Mouse (Mus musculus) testis, adult 2 months (tissue): ENCODE data around the gene Guca2b. TPM values are rescaled to one million over a fixed set of nuclear protein-coding genes. Genes with fewer than 3 reads are reported as not detected.

Experiments used
- H3K27ac ChIP-seq: fragments of 200-500 bp; 2 replicates; pipeline ENCODE4 v1.5.1; 2012; ENCODE audit warnings: low read depth, low read length; ENCODE audit not compliant: control insufficient read depth, insufficient read depth
- H3K27me3 ChIP-seq: fragments of 200-500 bp; 2 replicates; pipeline ENCODE4 v1.6.1; 2012; ENCODE audit warnings: mild to moderate bottlenecking, low read length, moderate library complexity; ENCODE audit not compliant: control insufficient read depth, insufficient read depth
- H3K36me3 ChIP-seq: fragments of 200-500 bp; 2 replicates; pipeline ENCODE4 v1.6.1; 2012; ENCODE audit warnings: mild to moderate bottlenecking, low read length; ENCODE audit not compliant: control insufficient read depth, insufficient read depth
- H3K4me1 ChIP-seq: fragments of 200-500 bp; 2 replicates; pipeline ENCODE4 v1.6.1; 2012; ENCODE audit warnings: low read length; ENCODE audit not compliant: control insufficient read depth, insufficient read depth
- H3K4me3 ChIP-seq: fragments of 200-500 bp; 2 replicates; pipeline ENCODE4 v1.5.1; 2012; ENCODE audit warnings: low read depth, mild to moderate bottlenecking, low read length, moderate library complexity, mixed read lengths; ENCODE audit not compliant: control insufficient read depth
- CTCF ChIP-seq: fragments of 200-500 bp; IDR thresholded peaks from 2 replicates; pipeline ENCODE4 v1.5.1; 2012; ENCODE audit warnings: low read depth, mild to moderate bottlenecking, inconsistent platforms, low read length, moderate library complexity; ENCODE audit not compliant: control insufficient read depth, insufficient read depth, insufficient replicate concordance
- POLR2A ChIP-seq: fragments of 200-500 bp; IDR thresholded peaks from 2 replicates; pipeline ENCODE4 v1.6.1; 2012; ENCODE audit warnings: low read depth, mild to moderate bottlenecking, inconsistent platforms, low read length, moderate library complexity; ENCODE audit not compliant: control insufficient read depth
- polyA plus RNA-seq: library from polyadenylated mRNA; depleted of rRNA; stranded (reverse); fragments of >200 nt; gene quantifications from 2 replicates; pipeline ENCODE4 v1.2.3, GENCODE M21; 2012; rRNA removed

Guca2b gene
- 0.48 and 3.0 TPM in 2 replicates for polyA plus RNA-seq

- Histone ChIP-seq H3K36me3 (no peaks in the 10 kb centered on the region), H3K4me3 (no peak within 1 kb of the TSS), H3K4me1 (no peaks in the 10 kb centered on the region), H3K27me3 (no peaks in the 10 kb centered on the region), H3K27ac (no peak within 1 kb of the TSS)
- no peak for TF ChIP-seq CTCF
- no peak for TF ChIP-seq POLR2A
Observed at GRCm38 (mm10) chr4:119658731-119659130, at the start of gene Guca2b. TSS of gene Guca2b (minus strand) at chr4:119658954.

- H3K4me1 ChIP-seq: no peaks in the 10 kb centered on the region
- H3K27ac ChIP-seq: no peak overlapping the region
- H3K27me3 ChIP-seq: no peaks in the 10 kb centered on the region
- TF ChIP-seq CTCF (no peak), POLR2A (no peak)
- no peaks in the 10 kb centered on the region for H3K36me3 ChIP-seq
- H3K4me3 ChIP-seq: no peak overlapping the region
Observed at GRCm38 (mm10) chr4:119707751-119708150, 49.0 kb upstream of the Guca2b start.

- Histone ChIP-seq H3K27me3 (no peaks in the 10 kb centered on the region), H3K4me1 (no peaks in the 10 kb centered on the region), H3K27ac (no peak overlapping the region), H3K36me3 (no peaks in the 10 kb centered on the region), H3K4me3 (no peak overlapping the region)
- TF ChIP-seq POLR2A: no peak
- no peak for TF ChIP-seq CTCF
Observed at GRCm38 (mm10) chr4:119707326-119707725, 48.6 kb upstream of the Guca2b start.

- H3K27ac ChIP-seq: no peak overlapping the region
- TF ChIP-seq POLR2A: no peak
- no peak for TF ChIP-seq CTCF
- no peaks in the 10 kb centered on the region for H3K27me3 ChIP-seq
- H3K36me3 ChIP-seq: no peaks in the 10 kb centered on the region
- H3K4me1 ChIP-seq: no peaks in the 10 kb centered on the region
- H3K4me3 ChIP-seq: no peak overlapping the region
Observed at GRCm38 (mm10) chr4:119703965-119704364, 45.2 kb upstream of the Guca2b start.

GRCm38 (mm10) chr4:119701269-119701954 is 42.7 kb upstream of the Guca2b start:
- TF ChIP-seq POLR2A (no peak), CTCF (no peak)
- H3K27ac ChIP-seq: no peak overlapping the region
- no peaks in the 10 kb centered on the region for H3K27me3 ChIP-seq
- H3K4me1 ChIP-seq: no peaks in the 10 kb centered on the region
- no peaks in the 10 kb centered on the region for H3K36me3 ChIP-seq
- H3K4me3 ChIP-seq: no peak overlapping the region

GRCm38 (mm10) chr4:119698339-119698738 is 39.6 kb upstream of the Guca2b start:
- H3K36me3 ChIP-seq: no peaks in the 10 kb centered on the region
- H3K27me3 ChIP-seq: no peaks in the 10 kb centered on the region
- H3K27ac ChIP-seq: no peak overlapping the region
- TF ChIP-seq CTCF (no peak), POLR2A (no peak)
- no peaks in the 10 kb centered on the region for H3K4me1 ChIP-seq
- no peak overlapping the region for H3K4me3 ChIP-seq

GRCm38 (mm10) chr4:119685746-119686145 is 27.0 kb upstream of the Guca2b start:
- TF ChIP-seq CTCF (no peak), POLR2A (no peak)
- no peaks in the 10 kb centered on the region for H3K36me3 ChIP-seq

GRCm38 (mm10) chr4:119682596-119682995 is 23.8 kb upstream of the Guca2b start:
- no peaks in the 10 kb centered on the region for H3K4me1 ChIP-seq
- TF ChIP-seq POLR2A: no peak
- no peak for TF ChIP-seq CTCF
- H3K27me3 ChIP-seq: no peaks in the 10 kb centered on the region
- no peak overlapping the region for H3K27ac ChIP-seq
- H3K4me3 ChIP-seq: no peak overlapping the region
- no peaks in the 10 kb centered on the region for H3K36me3 ChIP-seq

More at GRCm38 (mm10) chr4:119685746-119686145, 27.0 kb upstream of the Guca2b start:
- no peaks in the 10 kb centered on the region for H3K4me1 ChIP-seq
- no peak overlapping the region for H3K4me3 ChIP-seq
- H3K27ac ChIP-seq: no peak overlapping the region
- no peaks in the 10 kb centered on the region for H3K27me3 ChIP-seq
